Mouse (Mus musculus): ENCODE data around the gene Zcchc2. TPM values are rescaled to one million over a fixed set of nuclear protein-coding genes. Genes with fewer than 3 reads are reported as not detected.

The Zcchc2 gene
- polyA plus RNA-seq, 1 experiment from 2014 or later, result 2.5 TPM

- ATAC-seq (replicated peaks; ENCODE audit: low FRiP score), result no peak
- 76% methylated on average over 7 of the region's 7 CpGs for WGBS
- DNase-seq (ENCODE audit: low spot score), result no peak
- Histone ChIP-seq H3K36me3 (ENCODE audit: control insufficient read depth, insufficient read depth, low read length) (no peaks in the 10 kb centered on the region), H3K4me2 (ENCODE audit: low read depth, low read length, severe bottlenecking) (no peak overlapping the region), H3K4me3 (ENCODE audit: low read depth, low read length) (no peak overlapping the region), H3K27ac (ENCODE audit: low read depth, low read length) (no peak overlapping the region), H3K9ac (ENCODE audit: low read length) (no peak overlapping the region), H3K27me3 (ENCODE audit: control insufficient read depth, insufficient read depth, low read length) (no peaks in the 10 kb centered on the region), H3K9me3 (ENCODE audit: control insufficient read depth, low read length) (no peaks in the 10 kb centered on the region), H3K4me1 (replicated peaks; ENCODE audit: control insufficient read depth, insufficient read depth, low read length) (peaks cover 3% of the 10 kb centered on the region)
Observed at GRCm38 (mm10) chr1:106069867-106070543, 79.8 kb downstream of the Zcchc2 start.

- H3K9me3 ChIP-seq (ENCODE audit: control insufficient read depth, low read length), result no peaks in the 10 kb centered on the region
- H3K9ac ChIP-seq (ENCODE audit: low read length), result no peak overlapping the region
- H3K36me3 ChIP-seq (ENCODE audit: control insufficient read depth, insufficient read depth, low read length), result no peaks in the 10 kb centered on the region
- H3K4me2 ChIP-seq (ENCODE audit: low read depth, low read length, severe bottlenecking), result no peak overlapping the region
- no peak overlapping the region for H3K4me3 ChIP-seq (ENCODE audit: low read depth, low read length)
- peaks cover 3% of the 10 kb centered on the region for H3K4me1 ChIP-seq (replicated peaks; ENCODE audit: control insufficient read depth, insufficient read depth, low read length)
- DNase-seq (ENCODE audit: low spot score), result no peak
- ATAC-seq (replicated peaks; ENCODE audit: low FRiP score), result peak; percentile 1; the same call in 1 of the 2 replicates
- no peaks in the 10 kb centered on the region for H3K27me3 ChIP-seq (ENCODE audit: control insufficient read depth, insufficient read depth, low read length)
- H3K27ac ChIP-seq (ENCODE audit: low read depth, low read length), result no peak overlapping the region
- WGBS, result 64% methylated on average over 4 of the region's 4 CpGs
Observed at GRCm38 (mm10) chr1:106070814-106071213, 80.6 kb downstream of the Zcchc2 start.

GRCm38 (mm10) chr1:106071237-106072070, 81.2 kb downstream of the Zcchc2 start:
- H3K9ac ChIP-seq (ENCODE audit: low read length), result 0 out of 2 replicates have a peak overlapping the region, but pooled peaks have one; percentile 33
- H3K36me3 ChIP-seq (ENCODE audit: control insufficient read depth, insufficient read depth, low read length), result no peaks in the 10 kb centered on the region
- peak overlapping the region; percentile 37 for H3K4me2 ChIP-seq (ENCODE audit: low read depth, low read length, severe bottlenecking)
- H3K4me1 ChIP-seq (replicated peaks; ENCODE audit: control insufficient read depth, insufficient read depth, low read length), result peaks cover 3% of the 10 kb centered on the region
- peak; percentile 79 for ATAC-seq (replicated peaks; ENCODE audit: low FRiP score)
- H3K9me3 ChIP-seq (ENCODE audit: control insufficient read depth, low read length), result no peaks in the 10 kb centered on the region
- H3K4me3 ChIP-seq (ENCODE audit: low read depth, low read length), result no peak overlapping the region
- H3K27ac ChIP-seq (ENCODE audit: low read depth, low read length), result no peak overlapping the region
- no peaks in the 10 kb centered on the region for H3K27me3 ChIP-seq (ENCODE audit: control insufficient read depth, insufficient read depth, low read length)
- DNase-seq (ENCODE audit: low spot score), result peak; percentile 87
- 11% methylated on average over 9 of the region's 9 CpGs for WGBS

GRCm38 (mm10) chr1:106072071-106072440, 81.8 kb downstream of the Zcchc2 start:
- ATAC-seq (replicated peaks; ENCODE audit: low FRiP score), result peak; percentile 85
- peak overlapping the region; percentile 37 for H3K4me2 ChIP-seq (ENCODE audit: low read depth, low read length, severe bottlenecking)
- H3K27ac ChIP-seq (ENCODE audit: low read depth, low read length), result no peak overlapping the region
- peaks cover 3% of the 10 kb centered on the region for H3K4me1 ChIP-seq (replicated peaks; ENCODE audit: control insufficient read depth, insufficient read depth, low read length)
- H3K9ac ChIP-seq (ENCODE audit: low read length), result 0 out of 2 replicates have a peak overlapping the region, but pooled peaks have one; percentile 33
- H3K4me3 ChIP-seq (ENCODE audit: low read depth, low read length), result no peak overlapping the region
- H3K36me3 ChIP-seq (ENCODE audit: control insufficient read depth, insufficient read depth, low read length), result no peaks in the 10 kb centered on the region
- H3K27me3 ChIP-seq (ENCODE audit: control insufficient read depth, insufficient read depth, low read length), result no peaks in the 10 kb centered on the region
- DNase-seq (ENCODE audit: low spot score), result peak; percentile 75
- no peaks in the 10 kb centered on the region for H3K9me3 ChIP-seq (ENCODE audit: control insufficient read depth, low read length)
- WGBS, result 0% methylated on average over 10 of the region's 10 CpGs

GRCm38 (mm10) chr1:106073166-106073565, 83.0 kb downstream of the Zcchc2 start:
- H3K36me3 ChIP-seq (ENCODE audit: control insufficient read depth, insufficient read depth, low read length), result no peaks in the 10 kb centered on the region
- no peaks in the 10 kb centered on the region for H3K9me3 ChIP-seq (ENCODE audit: control insufficient read depth, low read length)
- 71% methylated on average over 7 of the region's 7 CpGs for WGBS
- DNase-seq (ENCODE audit: low spot score), result no peak
- no peak overlapping the region for H3K4me2 ChIP-seq (ENCODE audit: low read depth, low read length, severe bottlenecking)
- H3K4me1 ChIP-seq (replicated peaks; ENCODE audit: control insufficient read depth, insufficient read depth, low read length), result peaks cover 3% of the 10 kb centered on the region
- no peak overlapping the region for H3K9ac ChIP-seq (ENCODE audit: low read length)
- H3K27me3 ChIP-seq (ENCODE audit: control insufficient read depth, insufficient read depth, low read length), result no peaks in the 10 kb centered on the region
- no peak overlapping the region for H3K4me3 ChIP-seq (ENCODE audit: low read depth, low read length)
- no peak for ATAC-seq (replicated peaks; ENCODE audit: low FRiP score)
- no peak overlapping the region for H3K27ac ChIP-seq (ENCODE audit: low read depth, low read length)

- no peaks in the 10 kb centered on the region for H3K27me3 ChIP-seq (ENCODE audit: control insufficient read depth, insufficient read depth, low read length)
- no peak for ATAC-seq (replicated peaks; ENCODE audit: low FRiP score)
- WGBS, result 84% methylated on average over 7 of the region's 7 CpGs
- H3K9ac ChIP-seq (ENCODE audit: low read length), result no peak overlapping the region
- H3K27ac ChIP-seq (ENCODE audit: low read depth, low read length), result no peak overlapping the region
- DNase-seq (ENCODE audit: low spot score), result no peak
- H3K36me3 ChIP-seq (ENCODE audit: control insufficient read depth, insufficient read depth, low read length), result no peaks in the 10 kb centered on the region
- peaks cover 3% of the 10 kb centered on the region for H3K4me1 ChIP-seq (replicated peaks; ENCODE audit: control insufficient read depth, insufficient read depth, low read length)
- no peaks in the 10 kb centered on the region for H3K9me3 ChIP-seq (ENCODE audit: control insufficient read depth, low read length)
- H3K4me2 ChIP-seq (ENCODE audit: low read depth, low read length, severe bottlenecking), result no peak overlapping the region
- no peak overlapping the region for H3K4me3 ChIP-seq (ENCODE audit: low read depth, low read length)
Observed at GRCm38 (mm10) chr1:106074141-106074540, 83.9 kb downstream of the Zcchc2 start.

- Histone ChIP-seq H3K4me2 (ENCODE audit: low read depth, low read length, severe bottlenecking) (no peak overlapping the region), H3K27ac (ENCODE audit: low read depth, low read length) (no peak overlapping the region), H3K36me3 (ENCODE audit: control insufficient read depth, insufficient read depth, low read length) (no peaks in the 10 kb centered on the region), H3K9me3 (ENCODE audit: control insufficient read depth, low read length) (no peaks in the 10 kb centered on the region), H3K4me3 (ENCODE audit: low read depth, low read length) (no peak overlapping the region), H3K4me1 (replicated peaks; ENCODE audit: control insufficient read depth, insufficient read depth, low read length) (peaks cover 3% of the 10 kb centered on the region), H3K9ac (ENCODE audit: low read length) (no peak overlapping the region), H3K27me3 (ENCODE audit: control insufficient read depth, insufficient read depth, low read length) (no peaks in the 10 kb centered on the region)
- ATAC-seq (replicated peaks; ENCODE audit: low FRiP score) (no peak), DNase-seq (ENCODE audit: low spot score) (no peak)
- WGBS, result 93% methylated on average over 5 of the region's 5 CpGs
Observed at GRCm38 (mm10) chr1:106074656-106075055, 84.5 kb downstream of the Zcchc2 start.

- H3K27ac ChIP-seq (ENCODE audit: low read depth, low read length), result no peak overlapping the region
Observed at GRCm38 (mm10) chr1:106076641-106077040, 86.4 kb downstream of the Zcchc2 start.

More at GRCm38 (mm10) chr1:106076641-106077040, 86.4 kb downstream of the Zcchc2 start:
- no peak overlapping the region for H3K4me2 ChIP-seq (ENCODE audit: low read depth, low read length, severe bottlenecking)
- peaks cover 3% of the 10 kb centered on the region for H3K4me1 ChIP-seq (replicated peaks; ENCODE audit: control insufficient read depth, insufficient read depth, low read length)
- H3K36me3 ChIP-seq (ENCODE audit: control insufficient read depth, insufficient read depth, low read length), result no peaks in the 10 kb centered on the region
- no peaks in the 10 kb centered on the region for H3K9me3 ChIP-seq (ENCODE audit: control insufficient read depth, low read length)
- no peaks in the 10 kb centered on the region for H3K27me3 ChIP-seq (ENCODE audit: control insufficient read depth, insufficient read depth, low read length)
- H3K4me3 ChIP-seq (ENCODE audit: low read depth, low read length), result no peak overlapping the region
- WGBS, result 84% methylated on average over 3 of the region's 3 CpGs
- no peak overlapping the region for H3K9ac ChIP-seq (ENCODE audit: low read length)
- no peak for ATAC-seq (replicated peaks; ENCODE audit: low FRiP score)
- no peak for DNase-seq (ENCODE audit: low spot score)

Data from forebrain, embryonic 11.5 days (tissue).